Mouse (Mus musculus) cerebellum, adult 2 months (tissue): ENCODE data around the gene Grik4.

ENCODE experiments used
- CTCF ChIP-seq: fragments of 200-500 bp; IDR thresholded peaks from 2 replicates; pipeline ENCODE4 v1.5.1; 2011; ENCODE audit warnings: low read depth, mild to moderate bottlenecking, control low read depth, low read length, moderate library complexity, borderline replicate concordance; ENCODE audit not compliant: insufficient read depth
- POLR2A ChIP-seq: fragments of 200-500 bp; IDR thresholded peaks from 2 replicates; pipeline ENCODE4 v1.6.1; 2011; ENCODE audit warnings: low read length, control low read depth, borderline replicate concordance; ENCODE audit not compliant: insufficient read depth

DNA sequence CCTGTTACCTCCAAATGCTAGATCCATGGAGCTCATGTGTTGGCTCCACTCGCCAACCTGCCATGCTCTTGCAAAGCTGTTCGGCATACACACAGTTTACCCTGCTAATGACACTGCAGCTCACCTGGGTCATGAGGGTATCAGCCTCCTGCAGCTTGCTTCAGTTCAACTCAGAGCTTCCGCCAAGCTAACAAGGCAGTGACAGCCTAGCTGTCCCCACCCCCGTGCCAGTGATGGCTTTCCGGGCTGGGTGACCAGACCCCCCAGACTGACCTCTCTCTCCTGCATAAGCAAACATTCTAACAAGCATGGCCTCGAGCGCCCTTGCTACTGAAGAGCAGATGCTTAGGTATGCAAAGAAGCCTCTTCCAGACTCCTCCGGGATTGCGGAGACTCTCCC is 167.5 kb downstream of the Grik4 start:
- TF ChIP-seq POLR2A (no peak), CTCF (no peak)
